Mouse (Mus musculus) liver (tissue): ENCODE measurements around the gene Atxn1.

Experiments
- DNase-seq: peaks from one replicate; pipeline ENCODE4 v3.0.0-alpha.2; 2020; ENCODE audit warnings: mixed read lengths

Atxn1 gene

DNA sequence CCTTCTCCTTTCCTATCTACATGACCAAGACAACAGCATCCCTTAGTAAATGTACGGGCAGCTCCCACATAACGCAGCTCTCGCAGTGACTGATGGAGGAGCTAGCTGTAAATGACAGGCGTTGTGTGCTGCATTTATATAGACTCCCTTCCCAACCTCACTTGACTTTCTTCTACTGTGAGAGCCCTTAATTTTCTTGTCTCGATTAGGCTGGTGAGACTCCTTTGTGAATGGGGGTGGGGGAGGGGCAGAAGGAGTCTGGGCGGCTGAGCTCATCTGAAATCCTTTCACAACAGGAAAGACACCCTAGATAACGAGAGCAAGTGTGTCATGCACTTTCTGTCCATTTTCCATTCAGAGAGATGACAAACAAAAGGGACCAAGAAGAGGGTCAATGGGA is 344.5 kb downstream of the Atxn1 start:
- no peak for DNase-seq

DNA sequence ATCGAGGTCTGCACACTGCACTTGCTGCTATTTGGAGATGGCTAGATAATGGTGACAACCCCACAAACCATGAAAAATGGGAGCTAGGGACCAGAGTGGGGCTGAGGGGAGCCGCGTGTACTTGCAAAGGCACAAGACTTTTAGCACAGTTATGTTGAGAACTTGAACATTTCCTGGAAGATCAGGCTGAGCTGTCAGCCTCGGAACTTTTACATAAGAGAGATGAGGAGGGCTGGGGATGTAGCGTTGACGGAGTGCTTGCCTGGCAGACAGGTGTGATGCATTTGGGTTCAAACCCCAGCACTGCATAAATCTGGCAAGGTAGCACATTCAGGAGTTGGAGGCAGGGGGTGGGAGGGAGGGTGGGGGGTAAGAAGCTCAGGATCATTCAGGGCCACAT is 346.8 kb downstream of the Atxn1 start:
- no peak for DNase-seq

DNA sequence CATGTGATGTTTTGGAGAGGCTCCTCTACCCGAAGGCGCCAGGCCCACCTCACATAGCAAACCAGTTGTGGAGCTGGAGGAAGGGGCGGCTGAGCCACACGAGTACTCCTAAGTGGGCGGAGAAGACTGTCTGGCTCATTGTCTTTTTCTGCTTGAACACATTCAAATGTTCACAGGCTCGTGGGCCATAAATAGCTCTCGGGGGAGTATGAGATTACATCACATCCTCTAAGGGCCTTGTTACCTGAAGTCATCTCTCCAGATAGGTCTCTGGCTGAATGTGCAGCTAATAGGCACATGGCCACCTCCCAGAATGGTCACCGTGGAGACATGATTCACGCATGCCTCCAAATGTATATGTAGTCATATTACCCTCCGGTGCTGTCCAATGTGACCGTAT is 350.0 kb downstream of the Atxn1 start:
- no peak for DNase-seq

DNA sequence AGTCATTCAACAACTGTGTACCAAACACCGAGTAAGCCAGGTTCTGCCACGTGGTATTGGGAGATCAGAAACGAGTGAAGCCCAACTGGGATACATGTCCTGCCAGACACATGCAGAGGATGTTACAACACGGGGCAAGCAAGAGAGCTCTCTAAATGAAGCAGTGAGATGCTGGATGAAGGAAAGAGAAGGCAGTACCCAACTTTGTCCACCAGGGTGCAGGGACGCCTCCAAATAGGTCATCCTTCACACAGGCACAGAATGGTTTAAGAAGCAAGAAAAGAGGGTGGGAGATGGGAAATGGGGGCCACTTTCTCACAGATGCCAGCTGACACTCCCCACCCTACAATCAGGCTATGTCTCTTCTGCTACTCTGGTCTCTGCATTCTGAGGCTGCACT is 351.5 kb downstream of the Atxn1 start:
- peak; percentile 13 for DNase-seq

DNA sequence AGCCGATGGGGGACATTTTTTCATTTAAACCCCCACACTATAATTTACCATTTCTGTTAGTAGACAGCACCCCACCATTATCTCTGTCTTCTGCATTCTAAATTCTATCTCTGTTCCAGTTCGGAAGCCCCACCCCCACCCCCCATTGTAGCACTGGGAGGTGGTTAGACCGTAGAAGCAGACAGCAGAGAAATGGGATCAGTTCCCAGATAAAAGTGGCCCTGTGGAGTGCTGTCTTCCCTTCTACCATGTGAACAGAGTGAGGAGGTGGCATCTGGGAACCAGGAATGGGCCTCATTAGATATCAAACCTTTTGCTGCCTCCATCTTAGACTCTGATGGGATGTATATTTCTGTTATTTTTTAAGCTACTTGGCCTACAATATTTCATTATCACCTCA is 353.3 kb downstream of the Atxn1 start:
- DNase-seq = no peak

DNA sequence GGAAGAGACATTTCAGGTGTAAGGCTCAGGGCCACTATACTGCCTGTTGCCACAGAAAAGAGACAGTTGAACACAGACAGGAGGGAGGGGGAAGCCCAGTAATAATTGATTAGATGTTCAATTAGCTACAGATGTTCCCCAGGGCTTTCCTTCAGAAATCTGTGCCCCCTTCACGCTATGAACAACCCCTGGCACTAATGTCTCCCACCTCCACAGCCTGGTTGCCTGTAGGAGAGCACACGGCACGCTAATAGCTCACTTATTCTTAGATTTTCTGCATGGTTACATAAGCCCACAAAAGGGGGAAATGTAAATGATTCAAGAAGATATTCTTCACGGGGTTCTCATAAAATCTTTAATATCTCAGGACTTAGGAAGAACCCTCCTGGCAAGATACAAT is 355.3 kb downstream of the Atxn1 start:
- no peak for DNase-seq

DNA sequence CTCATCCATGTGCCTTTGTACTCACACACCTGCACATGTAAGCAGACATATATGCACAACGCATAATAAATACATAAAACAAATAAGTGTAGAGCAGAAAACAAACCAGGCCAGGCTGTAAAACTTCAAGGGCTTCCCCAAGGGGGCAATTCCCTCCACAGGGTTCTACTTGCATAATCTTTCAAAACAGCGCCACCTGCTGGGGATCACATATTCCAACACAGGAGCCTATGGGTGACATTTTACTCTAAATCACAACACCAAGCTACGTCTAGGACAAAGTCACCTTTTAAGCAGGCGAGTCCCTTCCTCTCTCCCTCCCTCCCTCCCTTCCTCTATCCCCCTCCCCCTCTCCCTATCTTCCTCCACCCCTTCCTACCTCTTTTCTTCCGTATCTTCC is 356.2 kb downstream of the Atxn1 start:
- no peak for DNase-seq

DNA sequence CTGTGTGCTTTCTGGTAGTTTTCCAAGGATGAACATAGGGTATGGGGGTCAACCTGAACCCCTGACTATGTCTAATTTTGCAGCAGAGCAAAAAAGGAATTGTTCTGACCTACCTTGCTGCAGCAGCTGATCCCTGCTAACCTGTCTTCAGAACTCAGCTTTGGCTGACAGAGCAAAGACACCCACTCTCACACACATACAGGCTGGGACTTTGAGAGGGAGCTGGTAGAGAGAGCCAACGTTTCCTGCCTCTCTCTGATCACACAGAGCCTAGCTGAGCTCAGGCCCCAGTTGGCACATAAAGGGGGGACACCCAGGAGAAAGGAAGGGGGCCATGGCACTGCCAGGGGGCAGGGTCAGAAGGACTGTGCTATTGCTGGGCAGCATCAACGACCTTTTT is 356.9 kb downstream of the Atxn1 start:
- DNase-seq = no peak

DNA sequence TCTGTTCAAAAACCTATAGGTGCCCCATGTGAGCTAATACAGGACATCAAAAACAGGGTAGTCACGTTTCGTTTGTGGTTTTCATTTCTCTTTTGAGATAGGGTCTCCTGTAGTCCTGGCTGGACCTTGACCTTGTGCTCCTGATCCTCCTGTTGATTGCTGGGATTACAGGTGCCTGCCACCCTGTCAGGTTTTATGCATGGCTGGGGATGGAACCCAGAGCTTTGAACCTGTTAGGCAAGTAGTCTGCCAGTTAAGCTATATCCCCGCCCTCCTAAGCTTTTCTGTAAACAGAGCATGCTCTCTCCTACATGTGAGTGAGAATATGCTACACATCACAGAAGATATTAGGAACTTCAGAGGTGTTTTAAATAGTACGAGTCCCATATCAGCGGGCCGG is 361.2 kb downstream of the Atxn1 start:
- DNase-seq = no peak

DNA sequence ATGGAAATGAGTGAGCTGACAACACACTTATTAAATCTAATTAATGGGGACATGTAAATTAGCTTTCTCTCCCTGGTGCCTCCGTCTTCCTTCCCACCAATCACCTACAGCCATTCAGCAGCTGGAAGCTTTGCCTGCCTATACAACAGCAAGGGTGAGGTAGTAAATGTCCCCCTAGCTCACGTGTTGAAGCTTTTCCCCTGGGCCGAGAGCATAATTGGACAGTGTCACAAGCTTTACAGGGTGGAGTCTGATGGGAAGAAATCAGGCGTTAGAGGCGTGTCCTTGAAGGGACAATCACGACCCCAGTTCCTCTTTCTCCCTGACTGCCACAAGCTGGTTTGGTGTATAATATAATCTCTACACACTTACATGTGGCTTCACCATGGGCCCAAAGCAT is 364.4 kb downstream of the Atxn1 start:
- no peak for DNase-seq

DNA sequence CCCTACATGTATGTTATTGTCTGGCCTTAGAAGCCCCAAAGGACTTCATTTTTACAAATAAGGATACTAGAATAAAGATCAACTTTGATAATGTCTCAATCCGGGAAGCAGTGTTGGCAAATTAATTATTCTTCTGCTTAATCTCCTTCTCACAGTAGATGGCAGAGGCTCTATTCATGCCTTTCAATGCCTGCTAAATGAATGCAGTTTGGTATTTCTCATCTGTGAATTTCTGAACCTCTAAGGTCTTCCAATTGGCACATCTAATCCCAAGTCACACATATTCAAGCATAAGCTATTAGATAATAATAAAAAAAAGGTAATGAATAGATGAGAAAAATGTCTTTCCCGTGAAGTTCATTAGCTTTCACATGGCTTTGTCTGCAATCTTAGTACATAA is 365.0 kb downstream of the Atxn1 start:
- no peak for DNase-seq

DNA sequence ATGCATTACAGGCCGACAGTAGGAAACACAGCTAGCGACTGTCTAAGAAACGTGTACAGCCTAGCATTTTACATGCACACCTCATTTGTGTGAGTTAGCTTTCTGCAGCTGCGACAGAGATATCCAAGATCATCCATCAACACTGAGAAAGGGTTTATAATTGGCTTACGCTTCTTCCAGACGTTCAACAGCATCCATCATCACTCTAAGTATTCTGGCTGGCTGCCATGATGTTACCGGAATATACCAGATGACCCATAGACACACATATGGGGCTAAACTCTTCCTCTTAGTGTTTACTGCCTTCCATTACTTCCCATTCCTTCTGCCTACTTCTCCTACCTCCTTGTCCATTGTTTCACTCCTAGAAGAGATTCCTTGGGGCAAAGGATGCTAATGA is 369.4 kb downstream of the Atxn1 start:
- DNase-seq = no peak

DNA sequence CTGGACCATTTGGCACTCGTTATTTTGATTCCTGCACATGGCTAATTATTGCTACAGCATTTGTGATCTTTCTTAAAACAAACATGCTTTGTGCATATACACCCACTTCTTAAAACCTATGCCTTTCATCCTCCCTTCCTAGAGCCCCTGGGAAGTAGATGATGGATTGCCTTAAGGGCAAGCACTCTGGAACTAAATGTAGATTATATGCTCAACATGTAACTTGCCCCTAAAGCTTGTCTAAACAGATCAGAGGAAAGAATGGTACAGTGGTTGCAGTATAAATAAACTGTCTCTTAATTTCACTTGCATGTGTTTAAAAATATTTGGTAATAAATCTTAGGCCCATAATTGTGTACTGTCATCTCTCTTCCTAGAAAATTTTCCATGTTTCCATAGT is 370.9 kb downstream of the Atxn1 start:
- DNase-seq = no peak

DNA sequence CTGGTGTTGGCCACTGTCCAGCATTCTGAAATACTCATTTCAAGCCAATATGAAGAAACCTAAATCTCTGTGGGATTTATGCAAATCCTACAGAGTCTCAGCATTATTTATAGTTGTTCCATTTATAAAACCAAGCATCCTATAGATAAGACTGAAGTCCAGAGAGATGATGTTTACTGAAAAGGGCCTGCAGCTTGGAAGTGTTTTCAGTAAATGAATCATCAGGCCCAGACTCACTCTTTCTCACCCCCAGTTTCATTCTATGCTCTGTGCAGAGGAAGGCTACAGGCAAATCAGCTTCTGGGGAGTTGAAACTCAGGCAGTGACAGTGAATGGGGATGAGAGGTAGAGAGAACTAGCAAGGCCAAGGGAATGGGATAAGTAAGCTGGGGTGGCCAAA is 373.9 kb downstream of the Atxn1 start:
- DNase-seq = no peak

DNA sequence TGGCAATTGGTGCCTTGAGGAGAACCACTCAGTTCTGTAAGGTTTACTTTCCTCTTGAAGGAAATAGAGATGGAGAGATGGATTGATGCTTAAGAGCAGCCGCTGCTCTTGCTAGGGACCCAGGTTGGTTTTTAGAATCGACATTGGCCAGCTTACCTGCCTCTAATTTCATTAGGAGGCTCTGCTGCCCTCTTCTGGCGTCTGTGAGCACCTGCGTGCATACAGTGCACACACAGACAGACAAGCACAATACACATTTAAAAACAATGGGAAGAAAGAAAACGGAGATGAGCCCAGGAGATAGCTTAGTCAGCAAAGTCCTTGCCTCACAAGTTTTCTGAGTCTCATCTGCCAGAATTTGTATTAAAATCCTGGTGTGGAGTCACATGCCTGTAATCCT is 381.7 kb downstream of the Atxn1 start:
- peak; percentile 16 for DNase-seq

DNA sequence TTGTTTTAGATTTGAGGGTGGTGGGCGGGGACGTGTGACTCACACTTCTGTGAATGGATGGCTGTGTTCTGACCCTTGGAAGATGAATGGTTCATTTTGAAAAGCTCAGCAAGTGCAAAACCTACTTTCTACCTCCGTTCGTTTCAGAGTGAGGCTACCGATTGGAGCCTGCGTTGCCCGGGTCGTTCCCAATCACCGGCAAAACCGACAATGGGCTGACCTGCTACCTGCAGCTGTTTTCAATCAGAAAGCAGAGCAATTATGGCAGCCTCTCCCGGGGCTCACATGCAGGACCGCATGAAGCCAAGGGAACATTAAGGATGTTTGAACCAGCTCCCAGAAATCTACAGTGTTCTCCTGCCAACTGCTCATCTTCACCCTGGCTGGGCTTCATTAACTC is 382.5 kb downstream of the Atxn1 start:
- DNase-seq = no peak

DNA sequence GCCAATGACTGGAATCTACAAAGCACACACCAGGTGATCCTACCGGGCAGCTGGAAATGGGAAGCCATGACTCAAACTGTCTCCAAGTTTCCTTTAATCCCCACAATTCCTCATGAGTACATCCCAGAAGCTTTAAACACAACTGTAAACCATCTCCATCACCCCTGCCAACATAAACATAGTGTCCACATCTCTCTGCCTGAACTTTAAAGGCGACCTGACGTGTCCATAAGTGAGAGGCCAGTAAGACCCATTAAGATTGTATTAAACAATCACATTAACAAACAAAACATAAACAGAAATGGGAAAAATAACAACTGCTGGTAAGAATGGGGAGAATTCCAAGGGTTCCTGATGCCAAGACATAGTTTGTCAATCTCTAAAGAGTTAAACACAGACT is 385.1 kb downstream of the Atxn1 start:
- no peak for DNase-seq

DNA sequence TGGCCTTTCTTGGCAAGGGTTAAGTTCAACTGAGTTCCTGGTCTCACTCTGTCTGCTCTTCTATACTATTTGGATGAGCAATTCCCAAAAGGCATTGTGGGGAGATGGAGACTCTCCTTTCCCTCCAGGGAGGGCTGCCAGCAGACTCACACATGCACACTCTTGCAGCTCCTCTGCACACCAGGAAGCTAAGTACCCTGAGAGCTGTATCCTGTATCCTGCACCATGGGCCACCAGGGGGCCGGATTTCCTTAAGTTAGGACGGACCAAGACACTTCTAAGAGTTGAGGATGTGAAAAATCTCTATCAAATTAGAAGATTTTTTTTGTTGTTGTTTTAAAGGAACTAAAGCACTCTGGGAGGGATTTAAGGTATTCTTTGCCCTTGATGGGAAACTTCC is 387.0 kb downstream of the Atxn1 start:
- peak; percentile 25 for DNase-seq

DNA sequence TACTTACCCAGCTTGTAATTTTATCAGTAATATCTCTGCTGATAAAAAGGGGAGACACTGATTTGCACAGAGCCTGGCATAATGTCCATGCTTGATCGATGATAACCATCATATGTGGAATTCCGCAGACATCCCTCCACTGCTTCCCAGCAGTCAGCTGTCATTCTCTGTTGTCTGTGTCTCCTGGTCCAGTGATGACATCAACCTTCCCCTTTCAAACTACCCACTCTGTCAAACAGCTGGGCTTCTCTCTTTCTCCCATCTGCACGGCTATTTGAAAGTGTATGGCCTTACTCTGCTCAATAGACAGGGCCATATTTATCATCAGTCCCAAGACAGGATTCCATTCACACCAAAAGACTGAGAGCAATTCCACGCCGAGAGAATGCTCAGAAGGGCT is 387.4 kb downstream of the Atxn1 start:
- DNase-seq = no peak

DNA sequence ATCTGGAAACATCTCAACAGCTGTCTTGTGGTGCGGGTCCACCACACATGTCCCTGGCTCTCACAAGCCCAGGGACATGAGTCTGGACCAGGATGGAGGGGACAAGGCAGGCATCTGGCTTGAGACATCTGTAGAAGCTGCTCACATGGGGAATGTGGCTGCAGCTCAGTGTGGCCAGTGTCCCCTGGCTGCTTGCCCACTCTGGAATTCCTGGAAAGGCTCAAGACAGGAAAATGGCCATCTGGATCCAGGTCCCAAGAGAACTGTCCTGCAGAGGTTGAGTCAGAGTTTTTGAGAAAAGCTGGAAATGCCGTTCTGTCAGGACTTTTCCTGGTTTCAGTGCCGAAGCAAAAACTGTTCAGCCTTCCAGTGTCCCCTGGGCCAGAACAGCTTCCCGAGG is 388.6 kb downstream of the Atxn1 start:
- DNase-seq = no peak

DNA sequence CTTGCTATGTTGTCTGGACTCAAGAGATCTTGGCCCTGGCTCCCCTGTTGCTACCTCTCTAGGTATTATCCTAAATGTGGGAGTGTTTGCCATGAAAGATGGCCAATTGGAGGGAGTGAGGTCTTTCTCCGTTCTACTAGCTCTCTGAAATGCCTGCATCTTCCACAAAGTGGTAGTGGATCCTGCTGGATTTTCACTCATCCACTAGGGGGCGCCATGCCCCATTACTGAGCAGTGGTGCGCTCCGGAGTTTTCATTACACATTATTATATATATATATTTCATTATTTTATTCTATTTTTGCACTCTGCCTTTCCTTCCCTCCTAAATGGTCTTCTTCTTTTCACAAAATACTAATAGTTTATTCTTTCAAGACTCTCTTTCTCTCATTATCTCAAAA is 392.0 kb downstream of the Atxn1 start:
- peak; percentile 76 for DNase-seq

DNA sequence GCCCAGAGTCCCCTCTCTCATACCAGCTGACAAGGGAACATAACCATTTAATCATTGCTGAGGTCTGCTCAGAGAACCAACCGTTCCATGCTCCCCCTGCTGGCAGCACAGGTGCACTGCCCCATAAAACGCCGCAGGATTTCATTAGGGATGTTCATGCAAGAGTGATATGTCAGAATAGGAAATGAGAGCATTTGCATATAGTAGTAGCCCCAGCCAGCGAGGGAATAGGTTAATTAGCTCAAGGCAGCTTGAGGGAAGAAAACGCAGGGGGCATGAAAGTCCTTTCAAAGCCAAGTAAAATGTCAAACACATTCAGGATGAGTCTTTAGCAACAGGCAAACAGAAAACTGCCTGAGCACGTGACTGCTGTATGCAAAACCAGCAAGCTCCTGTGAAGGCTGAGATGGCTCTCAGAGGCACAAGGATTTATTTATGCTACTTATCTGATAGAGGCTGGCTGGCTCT is 393.0 kb downstream of the Atxn1 start:
- DNase-seq = peak; percentile 87

DNA sequence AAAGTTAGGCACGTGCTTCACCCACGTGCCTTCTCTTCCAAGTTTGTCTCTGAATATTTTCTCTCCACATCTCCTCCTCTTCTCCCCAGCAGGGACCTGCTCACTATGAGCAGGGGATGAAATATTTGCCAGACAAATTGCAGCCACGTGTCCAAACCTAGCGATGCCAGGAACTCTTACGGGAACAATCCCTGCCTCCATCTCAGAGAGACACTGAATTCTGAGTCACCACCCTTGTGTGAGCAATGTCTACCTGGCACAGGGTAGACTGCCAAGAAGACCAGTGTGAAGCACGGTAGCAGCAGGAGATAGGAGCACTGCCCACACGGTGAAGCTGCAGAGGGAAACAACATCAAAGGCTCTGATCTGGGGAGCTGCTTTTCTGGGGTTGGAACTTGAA is 394.9 kb downstream of the Atxn1 start:
- DNase-seq = no peak

DNA sequence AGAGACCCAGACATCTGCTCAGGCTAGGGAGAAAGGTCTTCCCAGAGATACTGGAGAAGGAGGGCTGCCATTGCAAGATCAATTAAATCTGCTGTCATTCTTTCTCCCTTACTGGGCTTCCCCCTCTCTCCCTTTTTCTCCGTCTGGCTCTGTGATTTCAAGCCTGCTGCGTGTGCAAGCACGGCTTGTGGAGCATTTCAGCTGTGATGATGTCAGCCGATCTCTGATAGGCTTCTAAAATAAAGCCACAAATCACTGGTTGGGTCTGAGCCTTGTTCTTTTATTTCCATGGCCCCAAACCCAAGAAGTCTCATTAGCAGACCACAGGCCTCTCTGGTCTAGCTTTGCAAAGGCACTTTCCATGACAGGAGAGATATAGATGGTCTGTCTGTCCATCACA is 399.9 kb downstream of the Atxn1 start:
- no peak for DNase-seq

DNA sequence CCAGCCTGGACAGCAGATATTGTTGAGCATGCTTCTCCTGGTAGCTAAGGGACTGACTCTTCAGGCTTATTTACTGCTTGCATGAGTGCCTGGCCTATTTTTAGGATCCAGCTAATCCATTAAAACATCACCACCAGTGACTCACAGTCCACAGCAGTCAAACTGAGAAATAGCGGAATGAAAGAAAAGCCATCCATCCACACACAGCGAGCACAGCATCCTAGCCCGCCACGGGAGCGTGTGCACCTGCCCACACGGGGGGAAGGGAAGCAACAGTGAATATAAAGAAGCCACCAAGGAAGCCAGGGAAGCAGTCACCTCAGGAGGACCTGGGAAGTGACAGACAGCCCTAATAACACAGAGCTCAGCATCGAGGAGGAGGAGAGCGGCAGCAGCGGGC is 402.8 kb downstream of the Atxn1 start:
- DNase-seq = no peak

DNA sequence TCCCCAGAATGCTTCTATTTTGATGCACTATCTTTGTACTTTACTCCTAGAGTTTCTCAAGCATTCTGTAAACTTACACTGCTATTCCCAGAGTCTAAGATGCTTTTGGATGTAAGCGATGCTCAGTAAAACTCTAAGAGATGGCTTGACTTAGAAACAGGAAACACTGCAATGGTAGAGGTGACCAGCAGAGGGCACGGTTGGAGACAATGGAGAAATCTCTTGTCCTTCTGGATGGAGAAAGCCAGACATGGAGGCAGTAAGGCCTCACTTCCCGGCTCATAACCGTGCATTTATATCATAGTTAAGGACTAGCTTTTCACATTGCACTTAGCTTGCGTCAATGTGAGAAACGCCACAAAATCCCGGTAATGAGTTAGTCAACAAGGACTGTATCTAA is 404.3 kb downstream of the Atxn1 start:
- peak; percentile 52 for DNase-seq
